Mouse (Mus musculus) heart, postnatal 0 days (tissue): ENCODE results near the gene Rsph9. TPM values are rescaled to one million over a fixed set of nuclear protein-coding genes. Genes with fewer than 3 reads are reported as not detected.

Experiments used
- ATAC-seq: fragments of 200-750 bp; cut with Nextera tagmentation; 2 replicates; pipeline ENCODE4 v1.8.0; 2017; ENCODE audit warnings: low read depth, moderate number of reproducible peaks, moderate library complexity; ENCODE audit not compliant: insufficient read depth
- DNase-seq: peaks from one replicate; pipeline ENCODE4 v3.0.0-alpha.2; 2016; ENCODE audit warnings: low spot score
- H3K27ac ChIP-seq: fragments of 300-500 bp; sonication (generic); 2 replicates; pipeline ENCODE4 v1.5.1; 2014; ENCODE audit warnings: low read depth, mild to moderate bottlenecking
- H3K27me3 ChIP-seq: fragments of 300-500 bp; sonication (generic); 2 replicates; pipeline ENCODE4 v1.6.1; 2014; ENCODE audit warnings: low read length, mixed read lengths; ENCODE audit not compliant: control insufficient read depth, insufficient read depth
- H3K36me3 ChIP-seq: fragments of 300-500 bp; sonication (generic); replicated peaks from 2 replicates; pipeline ENCODE4 v1.6.1; 2014; ENCODE audit warnings: low read length, mixed read lengths; ENCODE audit not compliant: control insufficient read depth, insufficient read depth
- H3K4me1 ChIP-seq: fragments of 300-500 bp; sonication (generic); 2 replicates; pipeline ENCODE4 v1.6.1; 2014; ENCODE audit warnings: antibody characterized with exemption; ENCODE audit not compliant: control insufficient read depth, insufficient read depth
- H3K4me2 ChIP-seq: fragments of 300-500 bp; sonication (generic); 2 replicates; pipeline ENCODE4 v1.6.1; 2014; ENCODE audit warnings: low read depth, mild to moderate bottlenecking, low read length, moderate library complexity
- H3K4me3 ChIP-seq: fragments of 300-500 bp; sonication (generic); 2 replicates; pipeline ENCODE4 v1.5.1; 2014; ENCODE audit warnings: low read depth, low read length
- H3K9ac ChIP-seq: fragments of 300-500 bp; sonication (generic); replicated peaks from 2 replicates; pipeline ENCODE4 v1.6.1; 2014; ENCODE audit warnings: low read depth, low read length, mixed read lengths
- H3K9me3 ChIP-seq: fragments of 300-500 bp; sonication (generic); replicated peaks from 2 replicates; pipeline ENCODE4 v1.6.1; 2016; ENCODE audit warnings: low read length; ENCODE audit not compliant: control insufficient read depth
- CTCF ChIP-seq: IDR thresholded peaks from 2 replicates; pipeline ENCODE4 v1.5.1; 2016; ENCODE audit warnings: antibody characterized with exemption, control low read depth, low read depth
- EP300 ChIP-seq: IDR thresholded peaks from 2 replicates; pipeline ENCODE4 v1.6.1; 2016; ENCODE audit warnings: antibody characterized with exemption, low read depth
- WGBS: fragments of 180-500 bp; shearing (Covaris S2); extraction: QIAGEN DNeasy Blood & Tissue Kit; methylation state at CpG from one replicate; pipeline ENCODE4 v1.1.7; 2014; 5-methylcytosine and 5-hydroxymethylcytosine counted together
- polyA plus RNA-seq: library from polyadenylated mRNA; unstranded; fragments of >200 nt; fragmentation: Nextera tagmentation; extraction: Ambion mirVana; gene quantifications from 2 replicates; pipeline ENCODE4 v1.2.1, GENCODE M21; 2015
- total RNA-seq: library from RNA; depleted of rRNA; stranded (reverse); fragments of >200 nt; gene quantifications from 2 replicates; pipeline ENCODE4 v1.2.3, GENCODE M21; 2014; ENCODE audit warnings: low replicate concordance

Gene Rsph9
- total and polyA plus RNA-seq, 2 experiments from 2014 or later, result 0.27 to 4.2 TPM

DNA sequence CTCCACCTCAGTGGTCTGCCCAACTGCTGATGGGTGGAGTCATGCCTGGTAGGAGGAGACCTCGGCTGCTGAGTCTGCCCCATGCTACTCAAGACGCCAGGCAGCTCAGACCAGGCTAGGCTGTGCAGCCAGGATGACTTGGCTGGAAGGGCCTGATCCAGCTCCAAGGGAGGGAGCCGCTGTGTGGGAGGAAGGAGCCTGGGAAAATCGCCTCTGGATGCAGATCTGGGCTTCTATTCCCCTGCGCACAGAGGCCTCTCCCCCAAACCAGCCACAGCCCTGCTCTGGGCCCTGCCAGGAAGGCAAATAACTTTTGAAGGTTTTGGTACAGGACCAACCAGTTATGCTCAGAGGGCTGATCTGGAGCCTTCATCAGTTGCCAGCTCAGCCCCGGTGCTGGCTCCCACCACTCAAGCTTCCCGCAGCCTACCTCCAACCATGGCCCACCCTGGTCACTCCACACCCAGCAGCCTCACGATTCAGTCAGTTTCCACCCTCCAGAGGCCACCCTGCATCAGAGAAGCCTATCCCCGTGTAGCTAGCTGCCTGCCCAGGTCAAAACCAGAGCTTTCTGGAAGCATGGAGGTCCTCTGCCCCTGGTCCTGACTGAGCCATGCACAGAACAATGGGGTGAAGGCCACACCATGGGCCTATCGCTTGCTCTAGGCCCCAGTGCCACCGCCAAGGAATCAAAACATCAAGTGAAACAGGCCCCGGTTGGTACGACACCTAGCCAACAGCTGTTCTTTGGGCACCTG lies 14.1 kb downstream of the Rsph9 start:
- H3K36me3 ChIP-seq, result peaks cover 41% of the 10 kb centered on the region
- TF ChIP-seq EP300 (no peak), CTCF (no peak)
- no peak overlapping the region for H3K4me3 ChIP-seq
- H3K9me3 ChIP-seq, result no peaks in the 10 kb centered on the region
- no peak overlapping the region for H3K9ac ChIP-seq
- 0 out of 2 replicates have a peak overlapping the region, but pooled peaks have one; percentile 1 for H3K27ac ChIP-seq
- ATAC-seq (0 out of 2 replicates have a peak, but pooled peaks have one; percentile 10), DNase-seq (no peak)
- no peaks in the 10 kb centered on the region for H3K27me3 ChIP-seq
- WGBS, result 68% methylated on average over 13 of the region's 13 CpGs
- H3K4me2 ChIP-seq, result no peak overlapping the region
- no peaks in the 10 kb centered on the region for H3K4me1 ChIP-seq

DNA sequence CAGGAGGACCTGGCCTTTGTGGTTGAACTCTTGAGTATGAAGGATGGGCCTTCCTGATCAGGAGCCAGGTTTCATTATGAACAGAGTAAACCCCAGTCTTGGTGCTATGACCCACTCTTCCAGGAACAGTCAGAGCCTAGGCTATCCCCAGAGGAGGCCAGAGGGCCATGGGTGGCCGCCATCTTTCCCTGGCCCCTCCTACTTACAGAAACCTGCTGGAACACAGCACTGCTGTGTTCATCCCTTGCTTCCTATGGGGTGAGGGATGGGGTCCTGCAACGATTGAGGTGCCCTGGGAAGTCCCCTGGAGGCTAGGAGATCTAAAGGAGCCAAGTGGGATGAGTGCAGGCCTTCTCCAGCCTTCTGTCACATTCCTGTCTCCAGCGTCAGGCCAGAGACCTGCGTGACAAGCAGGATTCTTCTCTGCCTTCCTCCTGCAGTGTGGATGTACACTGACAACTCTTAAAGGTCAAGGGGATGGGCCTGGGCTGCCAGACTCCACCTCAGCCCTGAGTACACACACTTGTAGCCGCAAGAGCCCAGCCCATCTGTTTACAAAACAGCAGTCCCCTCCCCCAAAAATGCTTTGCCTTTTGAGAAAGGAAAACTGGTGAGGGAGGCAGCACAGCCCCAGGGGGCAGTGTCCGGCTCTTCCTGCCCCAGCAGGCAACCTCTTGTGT lies 16.1 kb downstream of the Rsph9 start:
- DNase-seq, result no peak
- Histone ChIP-seq H3K36me3 (peaks cover 60% of the 10 kb centered on the region), H3K4me2 (no peak overlapping the region), H3K27me3 (no peaks in the 10 kb centered on the region), H3K9ac (no peak overlapping the region), H3K9me3 (no peaks in the 10 kb centered on the region), H3K27ac (no peak overlapping the region), H3K4me3 (no peak overlapping the region), H3K4me1 (peaks cover 11% of the 10 kb centered on the region)
- no peak for ATAC-seq
- TF ChIP-seq CTCF, result no peak
- no peak for TF ChIP-seq EP300
- WGBS, result 71% methylated on average over 6 of the region's 6 CpGs

DNA sequence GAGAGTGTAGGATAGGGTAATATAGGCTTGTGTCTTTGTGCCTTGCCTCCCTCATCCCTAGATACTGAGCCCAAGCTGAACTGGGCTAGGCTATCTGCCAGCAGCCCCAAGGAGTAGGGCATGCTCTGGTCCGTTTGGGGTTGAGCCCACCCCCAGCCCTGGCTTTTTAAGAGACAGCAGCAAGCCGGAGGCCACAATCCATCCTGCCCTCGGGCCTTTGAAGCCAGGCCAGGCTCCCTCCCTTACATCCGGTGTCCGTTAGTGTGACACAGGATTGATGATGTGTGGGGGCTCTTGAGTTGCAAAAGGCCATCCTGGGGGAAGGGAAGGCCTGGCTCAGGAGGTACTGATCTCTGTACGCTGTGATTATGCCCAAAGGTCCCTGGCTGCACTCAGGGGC lies 17.4 kb downstream of the Rsph9 start:
- WGBS, result 72% methylated on average over 6 of the region's 6 CpGs
- Histone ChIP-seq H3K4me1 (peaks cover 14% of the 10 kb centered on the region), H3K9me3 (no peaks in the 10 kb centered on the region), H3K27me3 (no peaks in the 10 kb centered on the region), H3K36me3 (peaks cover 66% of the 10 kb centered on the region), H3K27ac (no peak overlapping the region), H3K4me2 (no peak overlapping the region), H3K9ac (no peak overlapping the region), H3K4me3 (no peak overlapping the region)
- TF ChIP-seq CTCF (no peak), EP300 (no peak)
- no peak for ATAC-seq
- no peak for DNase-seq

DNA sequence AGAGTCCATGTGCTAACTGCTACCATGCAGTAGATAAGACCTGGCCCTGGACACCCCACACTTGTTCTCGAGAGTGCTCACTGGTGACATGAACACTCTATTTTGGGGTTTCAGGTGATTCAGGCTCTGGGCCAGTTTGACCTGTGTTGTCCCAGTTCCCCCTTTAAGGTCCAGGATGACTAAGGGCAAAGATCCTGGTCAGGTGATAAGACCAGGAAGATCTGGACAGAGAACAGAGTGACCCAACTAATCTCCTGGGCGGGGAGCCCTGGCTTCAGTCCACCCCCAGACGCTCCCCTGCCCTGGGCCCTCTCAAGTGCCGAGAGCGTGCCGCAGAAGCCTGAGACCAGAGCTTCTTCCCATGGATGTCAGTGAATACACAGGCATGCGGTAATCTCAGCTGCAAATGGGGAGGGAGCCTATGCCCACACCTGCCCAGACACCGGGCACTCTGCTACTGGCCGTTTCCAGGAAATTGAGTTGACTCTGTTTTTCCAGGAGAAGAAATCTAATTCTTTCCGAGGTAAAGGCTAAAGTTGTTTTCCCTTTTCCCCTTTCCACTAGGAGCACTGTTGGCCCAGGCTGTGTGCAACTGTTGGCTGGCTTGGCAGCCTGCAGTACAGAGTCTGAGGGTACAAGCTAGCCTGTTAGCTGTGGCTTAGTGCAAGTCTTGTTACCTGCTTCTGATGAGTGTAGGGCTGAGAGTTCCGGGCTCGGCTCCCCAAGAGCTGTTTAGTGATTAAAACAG lies 19.9 kb downstream of the Rsph9 start:
- Histone ChIP-seq H3K4me2 (no peak overlapping the region), H3K36me3 (peaks cover 79% of the 10 kb centered on the region), H3K9me3 (no peaks in the 10 kb centered on the region), H3K27me3 (no peaks in the 10 kb centered on the region), H3K4me1 (peaks cover 14% of the 10 kb centered on the region), H3K9ac (no peak overlapping the region), H3K27ac (peak overlapping the region; percentile 72), H3K4me3 (no peak overlapping the region)
- TF ChIP-seq CTCF, result no peak; the same call in 1 of the 2 replicates
- 0 out of 2 replicates have a peak, but pooled peaks have one; percentile 24 for TF ChIP-seq EP300
- no peak for DNase-seq
- WGBS, result 57% methylated on average over 12 of the region's 12 CpGs
- peak; percentile 62 for ATAC-seq

DNA sequence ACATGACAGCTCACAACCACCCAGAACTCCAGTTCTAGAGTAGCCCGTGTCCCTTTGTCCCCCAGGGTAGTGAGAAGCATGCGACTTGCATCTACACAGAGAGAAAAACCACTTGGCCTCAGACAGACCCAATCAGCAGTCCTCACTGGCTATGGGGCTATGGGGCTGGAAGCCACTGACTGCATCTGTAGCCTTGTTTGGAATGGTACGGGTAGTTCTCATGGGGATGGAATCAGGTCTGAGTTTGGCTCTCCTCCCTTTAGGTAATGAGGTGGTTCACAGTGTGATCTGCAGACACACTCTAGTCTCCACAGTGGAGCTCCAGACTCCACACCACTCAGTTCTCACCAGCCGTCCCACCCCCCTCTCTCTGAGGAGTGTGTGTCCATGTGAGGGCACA lies 20.7 kb downstream of the Rsph9 start:
- Histone ChIP-seq H3K4me3 (no peak overlapping the region), H3K36me3 (peaks cover 80% of the 10 kb centered on the region), H3K27ac (0 out of 2 replicates have a peak overlapping the region, but pooled peaks have one; percentile 36), H3K27me3 (no peaks in the 10 kb centered on the region), H3K4me1 (peaks cover 14% of the 10 kb centered on the region), H3K9me3 (no peaks in the 10 kb centered on the region), H3K9ac (no peak overlapping the region), H3K4me2 (no peak overlapping the region)
- DNase-seq, result no peak
- ATAC-seq, result no peak
- no peak for TF ChIP-seq CTCF
- WGBS, result 95% methylated on average over 4 of the region's 4 CpGs
